Mouse (Mus musculus) midbrain, embryonic 11.5 days (tissue): Measurements from ENCODE around the gene Ush2a. TPM values are rescaled to one million over a fixed set of nuclear protein-coding genes. Genes with fewer than 3 reads are reported as not detected.
A peak's percentile ranks its signal among the peaks of the same experiment; 100 is the strongest.

Experiments used
- ATAC-seq: fragments of 200-750 bp; cut with Nextera tagmentation; 2 replicates; pipeline ENCODE4 v1.8.0; 2017; ENCODE audit warnings: moderate TSS enrichment, moderate library complexity; ENCODE audit not compliant: low FRiP score
- DNase-seq: peaks from one replicate; pipeline ENCODE4 v3.0.0; 2015; ENCODE audit warnings: low spot score; ENCODE audit errors: missing footprints
- H3K27ac ChIP-seq: fragments of 300-500 bp; sonication (generic); 2 replicates; pipeline ENCODE4 v1.5.1; 2014; ENCODE audit warnings: low read depth, low read length
- H3K27me3 ChIP-seq: fragments of 300-500 bp; sonication (generic); 2 replicates; pipeline ENCODE4 v1.6.1; 2014; ENCODE audit warnings: mild to moderate bottlenecking, low read length, moderate library complexity, mixed read lengths; ENCODE audit not compliant: control insufficient read depth, insufficient read depth
- H3K36me3 ChIP-seq: fragments of 300-500 bp; sonication (generic); 2 replicates; pipeline ENCODE4 v1.6.1; 2014; ENCODE audit warnings: mild to moderate bottlenecking, low read length, moderate library complexity, mixed read lengths; ENCODE audit not compliant: control insufficient read depth, insufficient read depth
- H3K4me1 ChIP-seq: fragments of 300-500 bp; sonication (generic); 2 replicates; pipeline ENCODE4 v1.6.1; 2014; ENCODE audit warnings: low read length; ENCODE audit not compliant: control insufficient read depth, insufficient read depth
- H3K4me2 ChIP-seq: fragments of 300-500 bp; sonication (generic); 2 replicates; pipeline ENCODE4 v1.6.1; 2014; ENCODE audit warnings: mild to moderate bottlenecking, moderate library complexity
- H3K4me3 ChIP-seq: fragments of 300-500 bp; sonication (generic); 2 replicates; pipeline ENCODE4 v1.5.1; 2014; ENCODE audit warnings: low read depth, low read length
- H3K9ac ChIP-seq: fragments of 300-500 bp; sonication (generic); 2 replicates; pipeline ENCODE4 v1.6.1; 2014; ENCODE audit warnings: low read length
- H3K9me3 ChIP-seq: fragments of 300-500 bp; sonication (generic); 2 replicates; pipeline ENCODE4 v1.6.1; 2016; ENCODE audit warnings: low read length; ENCODE audit not compliant: control insufficient read depth
- WGBS: fragments of 180-500 bp; shearing (Covaris S2); extraction: QIAGEN DNeasy Blood & Tissue Kit; methylation state at CpG from one replicate; pipeline ENCODE4 v1.1.7; 2014; 5-methylcytosine and 5-hydroxymethylcytosine counted together
- polyA plus RNA-seq: library from polyadenylated mRNA; unstranded; fragments of >200 nt; fragmentation: Nextera tagmentation; extraction: Ambion mirVana; gene quantifications from 2 replicates; pipeline ENCODE4 v1.2.1, GENCODE M21; 2014

Ush2a gene
- polyA plus RNA-seq, 1 experiment from 2014 or later = 0.04 TPM

GRCm38 (mm10) chr1:188551802-188552201 is 290.0 kb downstream of the Ush2a start:
- Histone ChIP-seq H3K27ac (no peak overlapping the region), H3K9ac (no peak overlapping the region), H3K27me3 (no peaks in the 10 kb centered on the region), H3K4me2 (no peak overlapping the region), H3K4me3 (no peak overlapping the region), H3K9me3 (no peaks in the 10 kb centered on the region), H3K4me1 (no peaks in the 10 kb centered on the region), H3K36me3 (no peaks in the 10 kb centered on the region)
- ATAC-seq = no peak
- DNase-seq = no peak
- 94% methylated on average over 5 of the region's 5 CpGs for WGBS

DNA sequence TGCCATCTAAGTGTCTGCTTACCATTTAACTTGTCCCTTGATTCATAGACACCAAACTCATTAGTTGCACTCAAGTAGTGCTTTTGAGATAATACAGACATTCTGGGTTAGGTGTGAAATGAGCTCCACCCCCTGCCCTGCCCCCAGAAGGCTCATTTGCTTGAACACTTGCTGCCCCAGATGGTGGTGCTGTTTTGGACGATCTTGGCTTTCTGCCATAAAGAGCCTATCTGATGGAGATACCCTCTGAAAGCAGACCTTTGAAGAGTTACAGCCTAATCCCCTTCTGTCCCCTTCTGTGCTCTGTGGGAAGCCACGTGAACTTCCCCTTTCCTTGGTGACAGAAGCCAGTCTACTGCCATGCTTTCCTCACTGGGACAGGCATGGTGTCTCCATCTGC is 297.1 kb downstream of the Ush2a start:
- no peak overlapping the region for H3K27ac ChIP-seq
- DNase-seq = peak; percentile 69
- no peaks in the 10 kb centered on the region for H3K36me3 ChIP-seq

DNA sequence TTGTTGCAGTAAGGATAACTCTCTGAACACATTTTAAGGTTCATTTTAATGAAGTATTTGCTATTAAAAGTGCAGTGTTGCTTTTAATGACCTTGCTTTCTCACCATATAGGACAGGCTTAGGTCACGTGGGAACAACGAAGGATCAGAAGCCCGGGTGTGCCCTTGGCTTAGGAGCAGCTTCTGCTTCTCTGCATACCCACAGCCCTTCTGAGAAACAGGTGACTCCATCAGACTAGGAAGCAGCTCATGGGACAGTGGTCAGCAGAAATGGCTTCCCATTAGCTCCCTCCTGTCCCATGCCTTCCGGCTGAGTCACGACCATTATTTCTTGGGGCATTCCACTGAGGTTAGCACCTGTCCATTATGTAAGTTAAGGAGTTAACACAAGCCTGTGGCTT is 304.4 kb downstream of the Ush2a start:
- no peak overlapping the region for H3K27ac ChIP-seq
- no peak overlapping the region for H3K9ac ChIP-seq
- ATAC-seq (no peak), DNase-seq (no peak)
- no peaks in the 10 kb centered on the region for H3K36me3 ChIP-seq
- no peaks in the 10 kb centered on the region for H3K27me3 ChIP-seq
- H3K4me2 ChIP-seq = no peak overlapping the region
- H3K4me3 ChIP-seq = no peak overlapping the region
- WGBS = 88% methylated on average over 5 of the region's 5 CpGs
- H3K9me3 ChIP-seq = no peaks in the 10 kb centered on the region
- no peaks in the 10 kb centered on the region for H3K4me1 ChIP-seq

More for the DNA sequence above, 297.1 kb downstream of the Ush2a start:
- H3K4me2 ChIP-seq = no peak overlapping the region
- ATAC-seq = no peak
- H3K4me3 ChIP-seq = no peak overlapping the region
- 48% methylated on average over 2 of the region's 2 CpGs for WGBS
- no peak overlapping the region for H3K9ac ChIP-seq
- no peaks in the 10 kb centered on the region for H3K9me3 ChIP-seq
- no peaks in the 10 kb centered on the region for H3K4me1 ChIP-seq
- H3K27me3 ChIP-seq = no peaks in the 10 kb centered on the region

- no peak overlapping the region for H3K4me3 ChIP-seq
- DNase-seq = no peak
- 88% methylated on average over 4 of the region's 4 CpGs for WGBS
These were observed 305.7 kb downstream of the Ush2a start for GRCm38 (mm10) chr1:188567486-188567885.

DNA sequence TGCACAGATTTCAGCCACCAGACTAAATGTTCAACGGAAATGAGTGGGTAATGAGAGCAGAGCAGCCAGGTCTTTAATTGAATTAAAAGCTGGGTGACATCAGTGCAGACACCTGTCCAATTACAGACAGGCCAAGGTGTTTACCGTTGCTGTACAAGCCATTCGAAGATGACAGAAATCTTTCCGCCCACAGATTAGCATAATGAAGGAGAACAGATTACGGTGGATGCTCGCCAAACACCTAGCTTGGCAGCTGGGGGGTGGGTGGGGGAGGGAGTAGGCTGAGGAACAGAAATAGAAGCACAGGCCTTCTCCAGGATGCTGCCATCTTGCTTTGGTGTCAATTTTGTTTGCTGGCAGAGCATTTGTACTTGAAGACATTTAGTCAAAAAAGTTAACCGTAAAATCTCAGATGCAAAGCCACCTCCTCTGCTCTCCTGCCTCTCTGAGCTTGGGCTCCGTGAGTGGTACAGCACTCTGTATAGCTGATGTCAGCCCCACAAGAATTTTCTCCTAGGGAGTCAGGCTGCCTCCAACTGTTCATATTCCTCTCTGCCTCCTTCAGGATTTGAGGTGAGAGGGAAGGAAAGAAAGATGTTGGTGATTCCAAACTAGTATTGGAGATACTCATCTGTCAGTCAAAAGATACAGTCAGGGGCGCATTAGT is 306.6 kb downstream of the Ush2a start:
- Histone ChIP-seq H3K4me1 (no peaks in the 10 kb centered on the region), H3K9ac (no peak overlapping the region), H3K36me3 (no peaks in the 10 kb centered on the region), H3K27me3 (no peaks in the 10 kb centered on the region), H3K4me3 (no peak overlapping the region), H3K27ac (no peak overlapping the region), H3K4me2 (no peak overlapping the region), H3K9me3 (no peaks in the 10 kb centered on the region)
- DNase-seq (no peak), ATAC-seq (no peak)
- 88% methylated on average over 9 of the region's 9 CpGs for WGBS

More at GRCm38 (mm10) chr1:188567486-188567885, 305.7 kb downstream of the Ush2a start:
- no peaks in the 10 kb centered on the region for H3K4me1 ChIP-seq
- H3K27ac ChIP-seq = no peak overlapping the region
- no peak for ATAC-seq
- no peaks in the 10 kb centered on the region for H3K36me3 ChIP-seq
- H3K9me3 ChIP-seq = no peaks in the 10 kb centered on the region
- H3K4me2 ChIP-seq = no peak overlapping the region
- no peaks in the 10 kb centered on the region for H3K27me3 ChIP-seq
- H3K9ac ChIP-seq = no peak overlapping the region

GRCm38 (mm10) chr1:188576246-188576747 is 314.5 kb downstream of the Ush2a start:
- Histone ChIP-seq H3K27ac (no peak overlapping the region), H3K9ac (no peak overlapping the region), H3K4me1 (no peaks in the 10 kb centered on the region), H3K9me3 (no peaks in the 10 kb centered on the region), H3K4me3 (no peak overlapping the region), H3K36me3 (no peaks in the 10 kb centered on the region), H3K27me3 (no peaks in the 10 kb centered on the region), H3K4me2 (no peak overlapping the region)
- DNase-seq (no peak), ATAC-seq (no peak)
- WGBS = 79% methylated on average over 8 of the region's 8 CpGs

GRCm38 (mm10) chr1:188577376-188577775 is 315.6 kb downstream of the Ush2a start:
- WGBS = 91% methylated on average over 4 of the region's 4 CpGs
- H3K9me3 ChIP-seq = no peaks in the 10 kb centered on the region
- no peak overlapping the region for H3K4me3 ChIP-seq
- H3K4me2 ChIP-seq = no peak overlapping the region
- H3K9ac ChIP-seq = no peak overlapping the region
- H3K4me1 ChIP-seq = no peaks in the 10 kb centered on the region
- no peak overlapping the region for H3K27ac ChIP-seq
- DNase-seq = no peak
- no peak for ATAC-seq
- H3K27me3 ChIP-seq = no peaks in the 10 kb centered on the region
- H3K36me3 ChIP-seq = no peaks in the 10 kb centered on the region

- Histone ChIP-seq H3K27me3 (no peaks in the 10 kb centered on the region), H3K9ac (no peak overlapping the region), H3K4me1 (no peaks in the 10 kb centered on the region), H3K36me3 (no peaks in the 10 kb centered on the region), H3K4me2 (no peak overlapping the region), H3K4me3 (no peak overlapping the region), H3K27ac (no peak overlapping the region), H3K9me3 (no peaks in the 10 kb centered on the region)
- ATAC-seq = no peak
- no peak for DNase-seq
- 41% methylated on average over 4 of the region's 4 CpGs for WGBS
These were observed 319.3 kb downstream of the Ush2a start for GRCm38 (mm10) chr1:188581136-188581535.

GRCm38 (mm10) chr1:188595251-188595650 is 333.4 kb downstream of the Ush2a start:
- Histone ChIP-seq H3K4me1 (no peaks in the 10 kb centered on the region), H3K36me3 (no peaks in the 10 kb centered on the region), H3K9me3 (no peaks in the 10 kb centered on the region), H3K27me3 (no peaks in the 10 kb centered on the region), H3K9ac (no peak overlapping the region), H3K4me2 (no peak overlapping the region), H3K27ac (no peak overlapping the region), H3K4me3 (no peak overlapping the region)
- 35% methylated on average over 4 of the region's 4 CpGs for WGBS
- ATAC-seq (no peak), DNase-seq (no peak)
